Mouse (Mus musculus) C2C12 (cell line): ENCODE data around the gene Capn8. TPM values are rescaled to one million over a fixed set of nuclear protein-coding genes. Genes with fewer than 3 reads are reported as not detected.

Experiments used
- H3K27me3 ChIP-seq: one replicate; pipeline ENCODE4 v1.6.1; 2011; ENCODE audit not compliant: control insufficient read depth, insufficient read depth, insufficient read length
- H3K36me3 ChIP-seq: one replicate; pipeline ENCODE4 v1.6.1; 2011; ENCODE audit not compliant: control insufficient read depth, insufficient read depth
- H3K4me3 ChIP-seq: one replicate; pipeline ENCODE4 v1.5.1; 2011; ENCODE audit warnings: mild to moderate bottlenecking, control low read depth; ENCODE audit not compliant: poor library complexity, insufficient read depth, severe bottlenecking
- H3K79me2 ChIP-seq: one replicate; pipeline ENCODE4 v1.6.1; 2011; ENCODE audit not compliant: control insufficient read depth, insufficient read depth
- H3K79me3 ChIP-seq: one replicate; pipeline ENCODE4 v1.6.1; 2011; ENCODE audit warnings: low read depth, control low read depth
- H3ac ChIP-seq: one replicate; pipeline ENCODE3; 2011; ENCODE audit warnings: low read depth; ENCODE audit not compliant: control insufficient read depth, insufficient read length
- CEBPB ChIP-seq: IDR thresholded peaks from one replicate; pipeline ENCODE4 v1.6.1; 2011; ENCODE audit warnings: low read depth, mild to moderate bottlenecking, control low read depth, moderate library complexity
- CTCF ChIP-seq: IDR thresholded peaks from one replicate; pipeline ENCODE4 v1.5.1; 2011; ENCODE audit not compliant: control insufficient read depth, insufficient read depth, insufficient read length
- FOSL1 ChIP-seq: IDR thresholded peaks from one replicate; pipeline ENCODE4 v1.8.0; 2011; ENCODE audit warnings: mild to moderate bottlenecking, low read length; ENCODE audit not compliant: poor library complexity, insufficient read depth, severe bottlenecking
- MAX ChIP-seq: IDR thresholded peaks from one replicate; pipeline ENCODE4 v1.6.1; 2011; ENCODE audit warnings: mild to moderate bottlenecking, control low read depth
- MYOD1 ChIP-seq: IDR thresholded peaks from one replicate; pipeline ENCODE4 v1.6.1; 2011; ENCODE audit warnings: low read depth; ENCODE audit not compliant: control insufficient read depth, insufficient read length
- MYOG ChIP-seq: IDR thresholded peaks from one replicate; pipeline ENCODE4 v1.6.1; 2011; ENCODE audit not compliant: control insufficient read depth, insufficient read length; ENCODE audit errors: extremely low read depth
- USF1 ChIP-seq: IDR thresholded peaks from one replicate; pipeline ENCODE4 v1.6.1; 2011; ENCODE audit warnings: low read depth, mild to moderate bottlenecking, control low read depth, moderate library complexity
- polyA plus RNA-seq: library from polyadenylated mRNA; unstranded; fragments of >200 nt; fragmentation: generic; extraction: Trizol; gene quantifications from one replicate; pipeline ENCODE4 v1.2.1, GENCODE M21; 2012; ENCODE audit warnings: missing spikeins

Capn8 gene
- polyA plus RNA-seq, 1 experiment = not detected

- TF ChIP-seq MYOD1 (no peak), USF1 (no peak), MYOG (no peak), FOSL1 (no peak), CTCF (no peak), CEBPB (no peak), MAX (no peak)
- no peak overlapping the region for H3ac ChIP-seq
- H3K79me2 ChIP-seq = no peaks in the 10 kb centered on the region
- H3K27me3 ChIP-seq = no peaks in the 10 kb centered on the region
- H3K79me3 ChIP-seq = no peaks in the 10 kb centered on the region
- H3K36me3 ChIP-seq = no peaks in the 10 kb centered on the region
- no peak overlapping the region for H3K4me3 ChIP-seq
Measured at GRCm38 (mm10) chr1:182558271-182558670, 6.5 kb upstream of the Capn8 start.

GRCm38 (mm10) chr1:182559530-182559929, 5.3 kb upstream of the Capn8 start:
- Histone ChIP-seq H3K4me3 (no peak overlapping the region), H3K27me3 (no peaks in the 10 kb centered on the region), H3K79me2 (no peaks in the 10 kb centered on the region), H3K79me3 (no peaks in the 10 kb centered on the region), H3ac (no peak overlapping the region), H3K36me3 (no peaks in the 10 kb centered on the region)
- TF ChIP-seq MYOD1 = no peak
- no peak for TF ChIP-seq FOSL1
- no peak for TF ChIP-seq CTCF
- no peak for TF ChIP-seq USF1
- TF ChIP-seq CEBPB = no peak
- TF ChIP-seq MYOG = no peak
- TF ChIP-seq MAX = no peak

- Histone ChIP-seq H3K79me3 (no peaks in the 10 kb centered on the region), H3K79me2 (no peaks in the 10 kb centered on the region), H3K27me3 (no peaks in the 10 kb centered on the region), H3ac (no peak overlapping the region), H3K4me3 (no peak overlapping the region), H3K36me3 (no peaks in the 10 kb centered on the region)
- TF ChIP-seq CTCF (peak; percentile 38), MYOG (no peak), USF1 (no peak), FOSL1 (peak; percentile 18)
Measured at GRCm38 (mm10) chr1:182560390-182561098, 4.3 kb upstream of the Capn8 start.

GRCm38 (mm10) chr1:182561945-182562514, 2.8 kb upstream of the Capn8 start:
- no peak overlapping the region for H3ac ChIP-seq
- TF ChIP-seq CTCF = no peak
- no peak for TF ChIP-seq CEBPB
- TF ChIP-seq MAX = no peak
- no peak for TF ChIP-seq MYOD1
- no peak for TF ChIP-seq MYOG
- TF ChIP-seq FOSL1 = no peak
- TF ChIP-seq USF1 = no peak
- no peaks in the 10 kb centered on the region for H3K79me3 ChIP-seq
- H3K79me2 ChIP-seq = no peaks in the 10 kb centered on the region
- H3K4me3 ChIP-seq = no peak overlapping the region
- H3K27me3 ChIP-seq = no peaks in the 10 kb centered on the region
- H3K36me3 ChIP-seq = no peaks in the 10 kb centered on the region

GRCm38 (mm10) chr1:182562576-182563370, 2.0 kb upstream of the Capn8 start:
- H3K4me3 ChIP-seq = no peak overlapping the region
- TF ChIP-seq MAX = no peak
- no peak for TF ChIP-seq CTCF
- no peaks in the 10 kb centered on the region for H3K27me3 ChIP-seq
- H3K79me2 ChIP-seq = no peaks in the 10 kb centered on the region
- no peak overlapping the region for H3ac ChIP-seq
- H3K79me3 ChIP-seq = no peaks in the 10 kb centered on the region
- no peaks in the 10 kb centered on the region for H3K36me3 ChIP-seq

GRCm38 (mm10) chr1:182565351-182565835, 586 bp downstream of the Capn8 start:
- Histone ChIP-seq H3K4me3 (no peak overlapping the region), H3ac (no peak overlapping the region), H3K36me3 (no peaks in the 10 kb centered on the region), H3K27me3 (no peaks in the 10 kb centered on the region), H3K79me2 (no peaks in the 10 kb centered on the region), H3K79me3 (no peaks in the 10 kb centered on the region)
- TF ChIP-seq MYOD1 = no peak
- no peak for TF ChIP-seq MYOG
- TF ChIP-seq CTCF = no peak
- TF ChIP-seq FOSL1 = no peak
- TF ChIP-seq CEBPB = no peak
- TF ChIP-seq MAX = no peak
- no peak for TF ChIP-seq USF1
